Mouse (Mus musculus): Measurements from ENCODE around the gene Tcerg1l. TPM values are rescaled to one million over a fixed set of nuclear protein-coding genes. Genes with fewer than 3 reads are reported as not detected.
A peak's percentile ranks its signal among the peaks of the same experiment; 100 is the strongest.

The Tcerg1l gene
- polyA plus RNA-seq, 1 experiment from 2014 or later, result 0.87 TPM

DNA sequence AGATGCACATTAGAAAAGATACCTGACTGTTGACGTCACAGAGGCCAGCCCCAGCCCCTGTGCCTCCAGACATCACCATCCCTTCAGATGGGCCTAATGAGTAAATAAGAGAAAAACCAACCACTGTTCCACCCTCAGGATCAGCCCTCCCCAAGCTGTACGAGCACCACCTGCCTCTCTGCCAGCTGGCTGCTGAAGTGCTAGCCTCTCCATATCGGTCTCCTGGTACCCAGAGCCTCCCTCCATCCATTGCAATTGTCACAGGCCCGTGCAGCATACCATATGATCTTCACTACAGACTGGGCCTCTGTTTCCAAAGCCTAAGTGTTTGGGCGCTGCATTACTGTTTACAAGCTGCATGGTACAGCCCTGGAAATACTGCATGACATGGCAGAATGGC lies 148.9 kb downstream of the Tcerg1l start:
- no peaks in the 10 kb centered on the region for H3K36me3 ChIP-seq (replicated peaks)
- H3K4me1 ChIP-seq, result peaks cover 12% of the 10 kb centered on the region
- WGBS, result 79% methylated on average over 5 of the region's 5 CpGs
- H3K27ac ChIP-seq (replicated peaks), result no peak overlapping the region
- no peaks in the 10 kb centered on the region for H3K27me3 ChIP-seq (replicated peaks; ENCODE audit: low read depth, poor library complexity, severe bottlenecking)
- H3K4me3 ChIP-seq, result no peak overlapping the region
- H3K9me3 ChIP-seq, result no peaks in the 10 kb centered on the region
- no peak for DNase-seq (ENCODE audit: low spot score)

- WGBS, result 76% methylated on average over 3 of the region's 3 CpGs
- DNase-seq (ENCODE audit: low spot score), result no peak
Observed at GRCm38 (mm10) chr7:138248176-138248575, 149.4 kb downstream of the Tcerg1l start.

GRCm38 (mm10) chr7:138246684-138247083 lies 150.8 kb downstream of the Tcerg1l start:
- no peaks in the 10 kb centered on the region for H3K36me3 ChIP-seq (replicated peaks)
- H3K27ac ChIP-seq (replicated peaks), result 0 out of 2 replicates have a peak overlapping the region, but pooled peaks have one; percentile 30
- no peaks in the 10 kb centered on the region for H3K9me3 ChIP-seq
- DNase-seq (ENCODE audit: low spot score), result peak; percentile 31
- H3K4me3 ChIP-seq, result no peak overlapping the region
- H3K4me1 ChIP-seq, result peaks cover 12% of the 10 kb centered on the region
- WGBS, result 30% methylated on average over 2 of the region's 2 CpGs
- no peaks in the 10 kb centered on the region for H3K27me3 ChIP-seq (replicated peaks; ENCODE audit: low read depth, poor library complexity, severe bottlenecking)

More at GRCm38 (mm10) chr7:138248176-138248575, 149.4 kb downstream of the Tcerg1l start:
- H3K27ac ChIP-seq (replicated peaks), result no peak overlapping the region
- no peaks in the 10 kb centered on the region for H3K36me3 ChIP-seq (replicated peaks)
- no peak overlapping the region for H3K4me3 ChIP-seq
- no peaks in the 10 kb centered on the region for H3K9me3 ChIP-seq
- no peaks in the 10 kb centered on the region for H3K27me3 ChIP-seq (replicated peaks; ENCODE audit: low read depth, poor library complexity, severe bottlenecking)
- H3K4me1 ChIP-seq, result peaks cover 12% of the 10 kb centered on the region

DNA sequence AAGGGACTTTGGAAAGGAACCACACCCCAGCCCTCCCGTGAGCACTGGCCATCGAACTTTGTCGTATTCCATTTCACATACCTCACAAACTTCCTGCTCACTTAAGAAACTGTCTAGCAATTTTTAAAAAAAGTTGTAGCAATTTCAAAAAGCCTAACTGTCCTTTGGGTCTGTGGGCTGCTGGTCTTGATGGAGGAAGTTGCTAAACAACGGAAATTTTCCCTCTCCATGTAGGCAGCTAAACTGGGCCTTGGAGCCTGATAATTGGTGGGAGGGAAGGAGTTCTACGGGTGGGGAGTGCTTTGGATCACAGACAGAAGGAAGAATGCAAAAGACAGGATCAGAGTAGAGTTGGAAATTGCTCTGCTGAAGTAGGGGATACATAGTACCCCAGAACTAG lies 155.3 kb downstream of the Tcerg1l start:
- H3K4me1 ChIP-seq, result peaks cover 17% of the 10 kb centered on the region
- WGBS, result 85% methylated on average over 5 of the region's 5 CpGs
- DNase-seq (ENCODE audit: low spot score), result no peak
- no peak overlapping the region for H3K27ac ChIP-seq (replicated peaks)
- no peaks in the 10 kb centered on the region for H3K36me3 ChIP-seq (replicated peaks)
- no peaks in the 10 kb centered on the region for H3K27me3 ChIP-seq (replicated peaks; ENCODE audit: low read depth, poor library complexity, severe bottlenecking)
- no peaks in the 10 kb centered on the region for H3K9me3 ChIP-seq
- H3K4me3 ChIP-seq, result no peak overlapping the region

DNA sequence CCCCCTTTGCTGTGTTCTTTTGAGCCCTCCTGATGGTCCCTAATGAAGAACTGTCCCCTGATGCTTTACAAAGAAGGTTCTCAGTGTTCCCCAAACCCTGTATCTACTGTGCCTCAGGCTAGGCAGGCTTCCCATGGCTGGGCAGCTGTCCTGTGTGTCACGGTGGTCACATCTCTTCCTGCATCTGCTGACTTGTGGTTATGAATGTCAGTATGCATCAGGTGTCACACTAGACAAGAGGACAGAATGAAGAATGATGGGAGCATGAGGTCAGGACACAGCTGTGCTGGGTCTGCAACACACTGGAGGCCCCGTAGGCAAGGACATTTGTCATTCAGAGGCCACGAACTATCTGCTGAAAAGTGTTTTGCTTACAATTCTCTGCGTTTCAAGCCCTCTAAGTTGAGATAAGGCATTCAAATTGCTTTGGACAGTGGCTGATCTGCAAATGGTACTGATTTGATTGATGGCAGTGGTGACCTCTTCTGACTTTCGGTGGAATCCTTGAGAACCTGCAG lies 159.8 kb downstream of the Tcerg1l start:
- Histone ChIP-seq H3K27ac (replicated peaks) (no peak overlapping the region), H3K27me3 (replicated peaks; ENCODE audit: low read depth, poor library complexity, severe bottlenecking) (no peaks in the 10 kb centered on the region), H3K4me1 (peaks cover 7% of the 10 kb centered on the region; the same call in 1 of the 2 replicates), H3K36me3 (replicated peaks) (no peaks in the 10 kb centered on the region), H3K4me3 (no peak overlapping the region), H3K9me3 (no peaks in the 10 kb centered on the region)
- WGBS, result 57% methylated on average over 5 of the region's 5 CpGs
- DNase-seq (ENCODE audit: low spot score), result no peak

DNA sequence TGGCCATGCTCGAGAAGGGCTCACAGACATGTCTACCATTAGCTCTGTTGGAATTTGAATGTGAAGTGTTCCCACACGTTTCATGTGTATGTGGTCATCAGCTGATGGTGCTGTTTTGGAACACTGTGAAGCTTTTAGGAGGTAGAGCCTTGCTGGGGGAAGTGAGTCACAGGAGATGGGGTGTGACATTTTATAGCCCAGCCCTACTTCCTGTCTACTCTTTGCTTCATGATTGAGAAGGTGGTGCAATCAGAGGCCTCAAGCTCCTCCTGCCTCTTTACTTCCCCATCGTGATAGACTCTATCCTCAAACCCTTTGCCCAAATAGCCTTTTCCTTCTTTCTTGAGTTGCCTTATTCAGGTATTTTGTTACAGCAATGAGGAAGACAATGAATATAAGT lies 173.3 kb downstream of the Tcerg1l start:
- WGBS, result 81% methylated on average over 3 of the region's 3 CpGs

GRCm38 (mm10) chr7:138222951-138223350 lies 174.6 kb downstream of the Tcerg1l start:
- no peaks in the 10 kb centered on the region for H3K9me3 ChIP-seq
- no peaks in the 10 kb centered on the region for H3K36me3 ChIP-seq (replicated peaks)
- H3K27ac ChIP-seq (replicated peaks), result no peak overlapping the region
- H3K27me3 ChIP-seq (replicated peaks; ENCODE audit: low read depth, poor library complexity, severe bottlenecking), result no peaks in the 10 kb centered on the region
- no peak overlapping the region for H3K4me3 ChIP-seq
- H3K4me1 ChIP-seq, result peaks cover 6% of the 10 kb centered on the region; the same call in 1 of the 2 replicates
- WGBS, result 66% methylated on average over 4 of the region's 4 CpGs
- no peak for DNase-seq (ENCODE audit: low spot score)

More for the DNA sequence above, 173.3 kb downstream of the Tcerg1l start:
- Histone ChIP-seq H3K27ac (replicated peaks) (no peak overlapping the region), H3K9me3 (no peaks in the 10 kb centered on the region), H3K36me3 (replicated peaks) (no peaks in the 10 kb centered on the region), H3K4me3 (no peak overlapping the region), H3K27me3 (replicated peaks; ENCODE audit: low read depth, poor library complexity, severe bottlenecking) (no peaks in the 10 kb centered on the region), H3K4me1 (0 out of 2 replicates have a peak, but pooled peaks cover 9% of the 10 kb centered on the region)
- DNase-seq (ENCODE audit: low spot score), result no peak

DNA sequence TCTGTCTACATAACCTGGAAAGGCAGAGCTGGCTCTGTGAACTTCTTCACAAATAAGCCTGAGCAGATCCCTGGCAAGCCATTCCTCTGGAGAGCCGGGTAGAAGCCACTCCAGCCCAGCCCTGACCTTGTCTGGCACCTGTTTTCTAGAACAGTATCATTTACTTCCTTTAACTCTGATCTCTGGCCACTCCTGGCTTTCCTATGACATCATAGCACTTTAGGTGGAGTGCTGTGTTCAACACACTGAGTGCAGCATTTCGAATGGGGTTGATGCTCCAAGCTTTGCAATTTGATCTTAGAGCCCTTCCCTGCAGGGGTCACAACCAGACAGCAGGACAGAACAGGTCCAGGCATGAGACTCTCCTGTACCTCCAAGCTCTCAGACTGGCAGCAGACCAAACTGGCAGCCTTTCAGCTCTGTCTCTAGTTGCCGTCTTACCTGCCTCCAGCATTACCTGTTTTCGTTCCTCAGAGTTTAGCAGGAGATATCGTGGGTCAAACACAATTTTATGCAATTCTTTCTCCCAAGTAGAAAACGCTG lies 179.9 kb downstream of the Tcerg1l start:
- Histone ChIP-seq H3K27me3 (replicated peaks; ENCODE audit: low read depth, poor library complexity, severe bottlenecking) (no peaks in the 10 kb centered on the region), H3K27ac (replicated peaks) (no peak overlapping the region), H3K4me1 (peaks cover 19% of the 10 kb centered on the region), H3K36me3 (replicated peaks) (no peaks in the 10 kb centered on the region), H3K4me3 (no peak overlapping the region), H3K9me3 (no peaks in the 10 kb centered on the region)
- 70% methylated on average over 6 of the region's 6 CpGs for WGBS
- DNase-seq (ENCODE audit: low spot score), result peak; percentile 13

DNA sequence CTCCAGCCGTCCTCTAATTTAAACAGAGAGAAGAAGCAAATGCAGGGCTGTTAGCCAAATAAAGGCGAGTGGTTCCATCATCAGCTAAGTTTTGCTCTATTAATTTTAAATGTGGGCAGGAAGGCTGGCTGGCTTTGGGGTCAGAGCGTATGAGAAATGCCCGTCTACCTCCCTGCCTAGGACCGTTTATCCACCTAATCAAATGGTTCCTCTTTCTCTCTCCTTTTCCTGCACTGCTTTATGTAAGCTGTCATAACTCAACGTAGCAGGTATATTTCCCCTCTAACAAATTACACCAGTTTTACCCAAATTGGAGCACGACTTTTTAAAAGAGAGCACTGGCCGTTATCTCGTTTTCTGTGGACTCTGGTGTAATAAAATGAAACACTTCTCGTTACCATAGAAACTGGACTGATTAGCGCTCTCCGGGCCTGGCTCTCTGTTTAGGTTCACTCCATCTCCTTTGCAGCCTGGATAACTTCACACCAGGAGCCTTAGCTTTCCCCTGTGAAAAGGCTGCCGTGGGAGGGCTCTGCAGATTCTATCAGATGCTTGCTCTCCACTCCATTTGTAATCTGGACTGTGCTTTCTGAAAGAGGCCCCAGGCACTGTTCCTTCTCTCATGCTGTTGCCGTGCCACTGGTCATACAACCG lies 182.2 kb downstream of the Tcerg1l start:
- H3K36me3 ChIP-seq (replicated peaks), result no peaks in the 10 kb centered on the region
- peak; percentile 16 for DNase-seq (ENCODE audit: low spot score)
- 76% methylated on average over 15 of the region's 15 CpGs for WGBS
- no peak overlapping the region for H3K4me3 ChIP-seq
- H3K4me1 ChIP-seq, result peaks cover 20% of the 10 kb centered on the region
- no peaks in the 10 kb centered on the region for H3K27me3 ChIP-seq (replicated peaks; ENCODE audit: low read depth, poor library complexity, severe bottlenecking)
- no peak overlapping the region for H3K27ac ChIP-seq (replicated peaks)
- H3K9me3 ChIP-seq, result no peaks in the 10 kb centered on the region

GRCm38 (mm10) chr7:138214710-138215109 lies 182.8 kb downstream of the Tcerg1l start:
- DNase-seq (ENCODE audit: low spot score), result no peak
- WGBS, result 83% methylated on average over 9 of the region's 9 CpGs

GRCm38 (mm10) chr7:138209769-138210168 lies 187.8 kb downstream of the Tcerg1l start:
- Histone ChIP-seq H3K27me3 (replicated peaks; ENCODE audit: low read depth, poor library complexity, severe bottlenecking) (no peaks in the 10 kb centered on the region), H3K27ac (replicated peaks) (no peak overlapping the region), H3K4me3 (no peak overlapping the region), H3K9me3 (no peaks in the 10 kb centered on the region), H3K36me3 (replicated peaks) (no peaks in the 10 kb centered on the region), H3K4me1 (peaks cover 13% of the 10 kb centered on the region)
- DNase-seq (ENCODE audit: low spot score), result peak; percentile 13
- 73% methylated on average over 5 of the region's 5 CpGs for WGBS

More at GRCm38 (mm10) chr7:138214710-138215109, 182.8 kb downstream of the Tcerg1l start:
- no peaks in the 10 kb centered on the region for H3K36me3 ChIP-seq (replicated peaks)
- no peak overlapping the region for H3K4me3 ChIP-seq
- H3K27ac ChIP-seq (replicated peaks), result no peak overlapping the region
- no peaks in the 10 kb centered on the region for H3K9me3 ChIP-seq
- no peaks in the 10 kb centered on the region for H3K27me3 ChIP-seq (replicated peaks; ENCODE audit: low read depth, poor library complexity, severe bottlenecking)
- H3K4me1 ChIP-seq, result peaks cover 26% of the 10 kb centered on the region

DNA sequence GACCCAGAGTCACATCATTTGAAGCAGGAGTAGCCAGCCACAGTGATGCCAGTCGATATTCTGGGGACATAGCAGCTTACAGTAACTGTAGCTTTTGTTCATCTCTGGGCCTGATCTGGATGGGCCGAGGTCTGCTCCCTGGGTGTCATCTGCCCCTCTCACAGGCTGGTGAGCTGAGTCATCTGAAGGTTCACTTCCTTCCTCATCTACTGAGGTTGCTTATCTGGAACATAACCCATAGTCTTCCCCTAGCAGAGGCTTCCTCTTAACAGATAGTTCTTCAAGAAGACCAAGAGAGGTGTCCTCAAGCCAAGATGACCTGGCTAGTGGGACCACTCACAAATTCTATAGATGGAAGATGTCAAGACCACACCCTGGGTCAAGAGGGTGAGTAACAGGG lies 192.4 kb downstream of the Tcerg1l start:
- Histone ChIP-seq H3K27ac (replicated peaks) (no peak overlapping the region), H3K36me3 (replicated peaks) (no peaks in the 10 kb centered on the region), H3K9me3 (no peaks in the 10 kb centered on the region), H3K4me3 (no peak overlapping the region), H3K4me1 (peaks cover 9% of the 10 kb centered on the region), H3K27me3 (replicated peaks; ENCODE audit: low read depth, poor library complexity, severe bottlenecking) (no peaks in the 10 kb centered on the region)
- no peak for DNase-seq (ENCODE audit: low spot score)
- WGBS, result 90% methylated on average over 2 of the region's 2 CpGs
